Mouse (Mus musculus) G1E (cell line): Measurements from ENCODE around the gene Nfe2l2. TPM values are rescaled to one million over a fixed set of nuclear protein-coding genes. Genes with fewer than 3 reads are reported as not detected.

Experiments
- ATAC-seq: 2 replicates; pipeline ENCODE4 v1.8.0; 2016; ENCODE audit warnings: mild to moderate bottlenecking; ENCODE audit not compliant: insufficient number of reproducible peaks, poor library complexity, low FRiP score, severe bottlenecking; ENCODE audit errors: extremely low read depth
- DNase-seq: peaks from one replicate; pipeline ENCODE4 v3.0.0; 2012; ENCODE audit warnings: low spot score
- H3K27me3 ChIP-seq: 2 replicates; pipeline ENCODE4 v1.6.1; 2012; ENCODE audit warnings: mild to moderate bottlenecking, low read length, inconsistent platforms; ENCODE audit not compliant: insufficient read depth
- H3K36me3 ChIP-seq: replicated peaks from 2 replicates; pipeline ENCODE3; 2012; ENCODE audit warnings: mild to moderate bottlenecking, inconsistent platforms
- H3K4me1 ChIP-seq: 2 replicates; pipeline ENCODE4 v1.6.1; 2012; ENCODE audit warnings: low read depth, low read length, inconsistent platforms, mixed read lengths; ENCODE audit not compliant: insufficient read depth
- H3K4me3 ChIP-seq: 2 replicates; pipeline ENCODE4 v1.5.1; 2012; ENCODE audit warnings: low read depth, mild to moderate bottlenecking, inconsistent platforms, low read length, moderate library complexity, mixed read lengths
- H3K9me3 ChIP-seq: replicated peaks from 2 replicates; pipeline ENCODE4 v1.6.1; 2012; ENCODE audit warnings: inconsistent platforms
- CTCF ChIP-seq: IDR thresholded peaks from 2 replicates; pipeline ENCODE4 v1.5.1; 2012; ENCODE audit warnings: low read depth, low read length, inconsistent platforms, mixed read lengths
- GATA1 ChIP-seq: IDR thresholded peaks from 2 replicates; pipeline ENCODE4 v1.6.1; 2012; ENCODE audit warnings: borderline replicate concordance, low read length, inconsistent platforms, mixed read lengths
- GATA2 ChIP-seq: IDR thresholded peaks from 2 replicates; pipeline ENCODE4 v1.6.1; 2012; ENCODE audit warnings: low read depth, low read length, inconsistent platforms, borderline replicate concordance
- POLR2AphosphoS5 ChIP-seq: IDR thresholded peaks from 2 replicates; pipeline ENCODE4 v1.6.1; 2012; ENCODE audit warnings: low read depth, low read length, inconsistent platforms; ENCODE audit not compliant: insufficient replicate concordance
- TAL1 ChIP-seq: conservative IDR thresholded peaks from 2 replicates; pipeline ENCODE4 v1.6.1; 2012; ENCODE audit warnings: low read depth, low read length, inconsistent platforms, mixed read lengths
- polyA plus RNA-seq: library from polyadenylated mRNA; stranded (reverse); fragments of >175 nt; gene quantifications from 2 replicates; pipeline ENCODE4 v1.2.3, GENCODE M21; 2012
- total RNA-seq, 2 experiments: library from RNA; stranded (forward) in 1 of 2; stranded (reverse) in 1 of 2; fragments of 200-1000 nt in 1 of 2; fragments of >200 nt in 1 of 2; fragmentation: Nextera tagmentation in 1 of 2; gene quantifications; 2 replicates each; pipeline ENCODE4 v1.2.3; 2014 to 2017

The Nfe2l2 gene
- total and polyA plus RNA-seq, 3 experiments = 12.4 to 104 (median 99.5) TPM

DNA sequence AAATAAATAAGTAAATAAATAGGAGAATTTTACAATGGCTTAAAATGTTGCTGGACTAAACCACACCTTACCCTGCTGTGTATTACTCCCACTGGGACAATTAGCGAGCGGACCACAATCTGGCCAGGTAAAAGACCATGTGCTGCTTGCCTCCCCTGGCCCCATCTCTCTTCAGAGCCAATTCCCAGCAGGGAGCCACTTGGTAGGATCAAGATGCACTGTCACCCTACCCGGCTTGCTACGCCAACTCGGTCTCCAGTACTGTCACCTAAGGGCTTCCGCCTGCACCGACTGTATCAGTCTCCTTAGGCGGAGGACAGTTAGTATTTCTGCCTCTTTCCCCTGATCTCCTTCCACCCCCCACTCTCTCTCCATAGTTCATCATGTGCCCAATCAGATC is 76.0 kb downstream of the Nfe2l2 start:
- no peak overlapping the region for H3K4me3 ChIP-seq
- no peak for TF ChIP-seq GATA1
- TF ChIP-seq GATA2 = no peak
- TF ChIP-seq TAL1 = no peak
- no peak for TF ChIP-seq CTCF
- no peak for TF ChIP-seq POLR2AphosphoS5
- ATAC-seq = no peak
- no peaks in the 10 kb centered on the region for H3K36me3 ChIP-seq
- H3K4me1 ChIP-seq = peaks cover 10% of the 10 kb centered on the region
- no peak for DNase-seq
- H3K9me3 ChIP-seq = no peaks in the 10 kb centered on the region
- H3K27me3 ChIP-seq = peaks cover 10% of the 10 kb centered on the region

DNA sequence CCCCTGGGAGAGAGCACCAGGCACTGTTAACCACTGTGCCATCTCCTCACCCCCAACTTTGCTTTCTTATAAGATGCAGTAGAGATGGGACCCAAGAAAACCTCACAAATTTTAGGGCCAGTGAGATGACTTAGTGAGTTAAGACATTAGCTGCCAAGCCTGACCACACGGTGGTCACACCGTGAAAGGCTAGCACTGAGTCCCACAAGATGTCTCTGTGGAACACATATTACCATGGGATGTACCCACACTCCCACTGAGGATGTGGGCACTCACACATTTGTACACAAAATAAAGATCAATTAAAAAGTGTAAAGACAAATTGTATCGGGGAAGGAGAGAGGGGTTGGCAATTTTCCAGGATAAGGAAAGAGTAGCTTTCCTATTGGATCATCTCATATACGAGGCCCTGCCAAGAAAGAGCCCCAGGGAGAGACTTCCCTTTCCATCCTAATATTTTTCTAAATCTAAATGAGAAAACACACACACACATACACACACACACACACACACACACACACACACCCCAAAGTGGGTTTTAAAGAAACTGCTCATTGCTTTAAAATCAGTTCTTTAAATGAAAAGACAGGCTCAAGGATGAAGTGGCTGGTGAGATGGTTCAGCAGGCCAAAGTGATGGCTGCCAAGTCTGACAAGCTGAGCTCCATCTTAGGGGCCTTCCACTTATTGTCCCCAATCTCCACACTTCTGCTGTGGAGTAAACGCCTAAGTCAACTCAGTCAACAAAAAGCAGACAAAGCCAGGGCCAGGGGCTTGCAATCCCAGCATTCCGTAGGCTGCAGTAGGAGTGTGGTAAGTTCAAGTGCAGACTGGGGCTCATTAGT is 77.6 kb downstream of the Nfe2l2 start:
- ATAC-seq (no peak), DNase-seq (no peak)
- no peak for TF ChIP-seq GATA1
- TF ChIP-seq GATA2 = no peak
- TF ChIP-seq CTCF = no peak
- no peak for TF ChIP-seq TAL1
- no peak for TF ChIP-seq POLR2AphosphoS5
- Histone ChIP-seq H3K4me1 (0 out of 2 replicates have a peak, but pooled peaks cover 2% of the 10 kb centered on the region), H3K9me3 (no peaks in the 10 kb centered on the region), H3K4me3 (no peak overlapping the region), H3K27me3 (peaks cover 16% of the 10 kb centered on the region), H3K36me3 (no peaks in the 10 kb centered on the region)

Other genes starting within 250 kb of the Nfe2l2 start
- 576 and 627 TPM in 2 replicates for gene Hnrnpa3, start 45.4 kb downstream of the Nfe2l2 start, total RNA-seq (2014; fragmentation: Nextera tagmentation)
- gene Hnrnpa3, start 45.4 kb downstream of the Nfe2l2 start, total RNA-seq (2017) = 136 and 215 TPM in 2 replicates
- 283 and 509 TPM in 2 replicates for gene Hnrnpa3, start 45.4 kb downstream of the Nfe2l2 start, polyA plus RNA-seq
- gene Agps, start 127.5 kb upstream of the Nfe2l2 start, total RNA-seq (2014; fragmentation: Nextera tagmentation) = 80.7 and 87.7 TPM in 2 replicates
- 64.7 and 77.9 TPM in 2 replicates for gene Agps, start 127.5 kb upstream of the Nfe2l2 start, total RNA-seq (2017)
- 10.4 and 11.2 TPM in 2 replicates for gene Agps, start 127.5 kb upstream of the Nfe2l2 start, polyA plus RNA-seq
- 1.3 and 2.7 TPM in 2 replicates for gene Ttc30b, start 233.9 kb upstream of the Nfe2l2 start, total RNA-seq (2014; fragmentation: Nextera tagmentation)
- gene Ttc30b, start 233.9 kb upstream of the Nfe2l2 start, total RNA-seq (2017) = 3.0 and 3.1 TPM in 2 replicates
- gene Ttc30b, start 233.9 kb upstream of the Nfe2l2 start, polyA plus RNA-seq = 0.44 and 0.51 TPM in 2 replicates